Mouse (Mus musculus) layer of hippocampus, adult 2 months (tissue): Measurements from ENCODE around the gene Mpped2. TPM values are rescaled to one million over a fixed set of nuclear protein-coding genes. Genes with fewer than 3 reads are reported as not detected.

Source experiments
- DNase-seq, 2 experiments: peaks; one replicate each; pipeline ENCODE4 v3.0.0; 2022; ENCODE audit warnings: low spot score in 2 of 2
- H3K27ac ChIP-seq: fragments of 200-600 bp; 2 replicates; pipeline ENCODE4 v1.8.1; 2022
- H3K4me3 ChIP-seq: fragments of 200-600 bp; 2 replicates; pipeline ENCODE4 v1.8.1; 2022; ENCODE audit warnings: mild to moderate bottlenecking
- CTCF ChIP-seq: fragments of 200-600 bp; conservative IDR thresholded peaks from 2 replicates; pipeline ENCODE4 v1.8.1; 2022; ENCODE audit warnings: antibody characterized with exemption, mild to moderate bottlenecking, moderate library complexity
- total RNA-seq, 2 experiments: library from RNA; stranded (reverse); gene quantifications; 2 replicates each; pipeline ENCODE4 v1.2.3; 2021

The Mpped2 gene
- total RNA-seq, 2 experiments from 2014 or later: 36.9 to 42.7 TPM

- Histone ChIP-seq H3K4me3 (no peak overlapping the region), H3K27ac (no peak overlapping the region)
- TF ChIP-seq CTCF: no peak
- no peak for DNase-seq
These were observed 9.8 kb upstream of the Mpped2 start for GRCm38 (mm10) chr2:106683185-106683831.

- H3K4me3 ChIP-seq: no peak overlapping the region
- DNase-seq: no peak
- TF ChIP-seq CTCF: no peak
- no peak overlapping the region for H3K27ac ChIP-seq
These were observed 9.2 kb upstream of the Mpped2 start for GRCm38 (mm10) chr2:106683832-106684231.

- Histone ChIP-seq H3K27ac (no peak overlapping the region), H3K4me3 (no peak overlapping the region)
- TF ChIP-seq CTCF: no peak
- DNase-seq: no peak
These were observed 1.2 kb upstream of the Mpped2 start for GRCm38 (mm10) chr2:106691753-106692363.

- H3K27ac ChIP-seq: peak overlapping the region; percentile 97; the same call in 1 of the 2 replicates
- 0 out of 2 replicates have a peak, but pooled peaks have one; percentile 3 for TF ChIP-seq CTCF
These were observed 675 bp upstream of the Mpped2 start for GRCm38 (mm10) chr2:106692405-106692782.

GRCm38 (mm10) chr2:106693702-106694566 lies 865 bp downstream of the Mpped2 start:
- DNase-seq: peak in 1 of 2 experiments; percentile 27
- H3K27ac ChIP-seq: peak overlapping the region; percentile 97
- TF ChIP-seq CTCF: no peak
- H3K4me3 ChIP-seq: peak overlapping the region; percentile 94

More at GRCm38 (mm10) chr2:106692405-106692782, 675 bp upstream of the Mpped2 start:
- DNase-seq: no peak
- H3K4me3 ChIP-seq: peak overlapping the region; percentile 94

GRCm38 (mm10) chr2:106694567-106694885 lies 1.5 kb downstream of the Mpped2 start:
- Histone ChIP-seq H3K27ac (peak overlapping the region; percentile 97), H3K4me3 (peak overlapping the region; percentile 94)
- TF ChIP-seq CTCF: peak; percentile 37
- no peak for DNase-seq

- no peak for TF ChIP-seq CTCF
- peak in 1 of 2 experiments; percentile 27 for DNase-seq
These were observed 2.0 kb downstream of the Mpped2 start for GRCm38 (mm10) chr2:106694886-106695733.

GRCm38 (mm10) chr2:106695734-106696022 lies 2.6 kb downstream of the Mpped2 start:
- TF ChIP-seq CTCF: no peak
- Histone ChIP-seq H3K27ac (peak overlapping the region; percentile 97; the same call in 1 of the 2 replicates), H3K4me3 (peak overlapping the region; percentile 94)
- no peak for DNase-seq

More at GRCm38 (mm10) chr2:106694886-106695733, 2.0 kb downstream of the Mpped2 start:
- peak overlapping the region; percentile 94 for H3K4me3 ChIP-seq
- peak overlapping the region; percentile 97 for H3K27ac ChIP-seq

GRCm38 (mm10) chr2:106696372-106696771 lies 3.3 kb downstream of the Mpped2 start:
- DNase-seq: no peak
- H3K27ac ChIP-seq: no peak overlapping the region
- no peak overlapping the region; the same call in 1 of the 2 replicates for H3K4me3 ChIP-seq
- TF ChIP-seq CTCF: no peak

- no peak overlapping the region for H3K4me3 ChIP-seq
- TF ChIP-seq CTCF: no peak
- no peak overlapping the region for H3K27ac ChIP-seq
- no peak for DNase-seq
These were observed 12.6 kb downstream of the Mpped2 start for GRCm38 (mm10) chr2:106705664-106706063.

GRCm38 (mm10) chr2:106707136-106707535 lies 14.1 kb downstream of the Mpped2 start:
- H3K27ac ChIP-seq: no peak overlapping the region
- no peak for DNase-seq
- no peak for TF ChIP-seq CTCF
- H3K4me3 ChIP-seq: no peak overlapping the region

- no peak for DNase-seq
- H3K4me3 ChIP-seq: no peak overlapping the region
These were observed 17.9 kb downstream of the Mpped2 start for GRCm38 (mm10) chr2:106710862-106711477.

More at GRCm38 (mm10) chr2:106710862-106711477, 17.9 kb downstream of the Mpped2 start:
- H3K27ac ChIP-seq: no peak overlapping the region
- TF ChIP-seq CTCF: no peak
